Mouse (Mus musculus): Measurements from ENCODE around the gene Aig1.

Aig1 gene

GRCm38 (mm10) chr10:13776014-13776413 is 92.8 kb downstream of the Aig1 start:
- no peak for DNase-seq (ENCODE audit: low spot score in 2 of 2)

- no peak for DNase-seq (ENCODE audit: low spot score in 2 of 2)
Observed at GRCm38 (mm10) chr10:13775411-13775810, 93.4 kb downstream of the Aig1 start.

- DNase-seq (ENCODE audit: low spot score in 2 of 2): no peak
Observed at GRCm38 (mm10) chr10:13774910-13775309, 93.9 kb downstream of the Aig1 start.

GRCm38 (mm10) chr10:13770720-13771119 is 98.1 kb downstream of the Aig1 start:
- DNase-seq (ENCODE audit: low spot score in 2 of 2): no peak

- no peak for DNase-seq (ENCODE audit: low spot score in 2 of 2)
Observed at GRCm38 (mm10) chr10:13769789-13770188, 99.0 kb downstream of the Aig1 start.

- DNase-seq (ENCODE audit: low spot score in 2 of 2): no peak
Observed at GRCm38 (mm10) chr10:13768866-13769265, 99.9 kb downstream of the Aig1 start.

- DNase-seq (ENCODE audit: low spot score in 2 of 2): no peak
Observed at GRCm38 (mm10) chr10:13767076-13767475, 101.7 kb downstream of the Aig1 start.

GRCm38 (mm10) chr10:13763151-13763550 is 105.6 kb downstream of the Aig1 start:
- DNase-seq (ENCODE audit: low spot score in 2 of 2): no peak

GRCm38 (mm10) chr10:13754712-13755111 is 114.1 kb downstream of the Aig1 start:
- no peak for DNase-seq (ENCODE audit: low spot score in 2 of 2)

GRCm38 (mm10) chr10:13753777-13754176 is 115.0 kb downstream of the Aig1 start:
- no peak for DNase-seq (ENCODE audit: low spot score in 2 of 2)

- peak in 1 of 2 experiments; percentile 49 for DNase-seq (ENCODE audit: low spot score in 2 of 2)
Observed at GRCm38 (mm10) chr10:13739494-13740140, 129.2 kb downstream of the Aig1 start.

GRCm38 (mm10) chr10:13730039-13730748 is 138.6 kb downstream of the Aig1 start:
- DNase-seq (ENCODE audit: low spot score in 2 of 2): no peak

- no peak for DNase-seq (ENCODE audit: low spot score in 2 of 2)
Observed at GRCm38 (mm10) chr10:13727676-13728075, 141.1 kb downstream of the Aig1 start.

- no peak for DNase-seq (ENCODE audit: low spot score in 2 of 2)
Observed at GRCm38 (mm10) chr10:13726206-13726605, 142.6 kb downstream of the Aig1 start.

- DNase-seq (ENCODE audit: low spot score in 2 of 2): no peak
Observed at GRCm38 (mm10) chr10:13725276-13725675, 143.5 kb downstream of the Aig1 start.

- no peak for DNase-seq (ENCODE audit: low spot score in 2 of 2)
Observed at GRCm38 (mm10) chr10:13716132-13716531, 152.6 kb downstream of the Aig1 start.

GRCm38 (mm10) chr10:13715584-13715983 is 153.2 kb downstream of the Aig1 start:
- no peak for DNase-seq (ENCODE audit: low spot score in 2 of 2)

GRCm38 (mm10) chr10:13714920-13715293 is 153.9 kb downstream of the Aig1 start:
- DNase-seq (ENCODE audit: low spot score in 2 of 2): no peak

- DNase-seq (ENCODE audit: low spot score in 2 of 2): peak; percentile 24 to 80
Observed at GRCm38 (mm10) chr10:13714199-13714919, 154.4 kb downstream of the Aig1 start.

- no peak for DNase-seq (ENCODE audit: low spot score in 2 of 2)
Observed at GRCm38 (mm10) chr10:13713711-13714110, 155.1 kb downstream of the Aig1 start.

GRCm38 (mm10) chr10:13713116-13713515 is 155.7 kb downstream of the Aig1 start:
- DNase-seq (ENCODE audit: low spot score in 2 of 2): no peak

- DNase-seq (ENCODE audit: low spot score in 2 of 2): no peak
Observed at GRCm38 (mm10) chr10:13711281-13711829, 157.4 kb downstream of the Aig1 start.
